Comparison of ENCODE assay signal across 22 mouse cellular contexts in the genomic region with DNA sequence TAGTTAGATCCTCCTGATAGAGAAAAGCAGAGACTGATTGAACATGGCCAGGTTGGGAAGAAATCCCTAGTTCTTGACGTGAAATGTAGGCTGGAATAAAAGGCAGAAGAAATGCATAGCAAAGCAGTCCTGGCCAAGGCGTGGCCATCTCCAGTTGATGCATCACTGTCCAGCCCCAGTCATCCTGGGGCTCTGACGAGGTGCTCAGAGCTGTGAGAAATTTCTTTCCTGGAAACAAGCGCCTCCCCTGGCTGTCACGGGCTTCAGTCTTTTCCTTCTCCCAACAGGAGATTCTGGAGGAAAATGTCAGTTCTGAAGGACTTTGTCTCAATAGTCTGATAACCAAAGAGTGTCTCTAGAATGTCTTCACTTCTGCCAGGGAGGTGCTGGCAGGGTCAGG. TPM values are rescaled to one million over a fixed set of nuclear protein-coding genes. Genes with fewer than 3 reads are reported as not detected.
"Had no signal": no experiment of that assay in that cellular context is flagged by ENCODE, and none has a peak within 500 bp of the region (broad histone marks: within the 10 kb centered on the region; RNA-seq: fewer than 3 reads in every experiment).

No protein-coding gene starts in this region.

- ATAC-seq: midbrain, embryonic 15.5 days had no signal

- H3K36me3 ChIP-seq: hindbrain, embryonic 15.5 days; limb, embryonic 10.5 days; limb, embryonic 13.5 days; liver, embryonic 15.5 days; midbrain, embryonic 12.5 days; midbrain, embryonic 15.5 days; neural tube, embryonic 12.5 days; neural tube, embryonic 15.5 days; stomach, embryonic 15.5 days had no signal

- H3K27me3 ChIP-seq: hindbrain, embryonic 15.5 days; limb, embryonic 13.5 days; liver, embryonic 15.5 days; midbrain, embryonic 12.5 days; midbrain, embryonic 15.5 days; neural tube, embryonic 12.5 days; neural tube, embryonic 15.5 days; stomach, embryonic 15.5 days had no signal

- H3K4me3 ChIP-seq: hindbrain, embryonic 15.5 days; layer of hippocampus, adult 2 months; limb, embryonic 10.5 days; limb, embryonic 13.5 days; liver, embryonic 15.5 days; midbrain, embryonic 12.5 days; midbrain, embryonic 15.5 days; neural tube, embryonic 12.5 days; neural tube, embryonic 15.5 days; stomach, embryonic 15.5 days had no signal

- H3K4me1 ChIP-seq: hindbrain, embryonic 15.5 days; limb, embryonic 10.5 days; limb, embryonic 13.5 days; midbrain, embryonic 15.5 days; neural tube, embryonic 12.5 days; neural tube, embryonic 15.5 days; stomach, embryonic 15.5 days had no signal

- H3K27ac ChIP-seq: hindbrain, embryonic 15.5 days; layer of hippocampus, adult 2 months; limb, embryonic 10.5 days; limb, embryonic 13.5 days; liver, embryonic 15.5 days; macrophage; midbrain, embryonic 12.5 days; midbrain, embryonic 15.5 days; neural tube, embryonic 12.5 days; neural tube, embryonic 15.5 days; stomach, embryonic 15.5 days had no signal

- H3K4me2 ChIP-seq: hindbrain, embryonic 15.5 days; limb, embryonic 13.5 days; liver, embryonic 15.5 days; midbrain, embryonic 12.5 days; midbrain, embryonic 15.5 days; neural tube, embryonic 12.5 days; neural tube, embryonic 15.5 days; stomach, embryonic 15.5 days had no signal

- H3K9me3 ChIP-seq: hindbrain, embryonic 15.5 days; limb, embryonic 10.5 days; limb, embryonic 13.5 days; liver, embryonic 15.5 days; midbrain, embryonic 12.5 days; midbrain, embryonic 15.5 days; neural tube, embryonic 12.5 days; neural tube, embryonic 15.5 days; stomach, embryonic 15.5 days had no signal

- H3K9ac ChIP-seq: hindbrain, embryonic 15.5 days; limb, embryonic 13.5 days; liver, embryonic 15.5 days; midbrain, embryonic 12.5 days; midbrain, embryonic 15.5 days; neural tube, embryonic 12.5 days; neural tube, embryonic 15.5 days; stomach, embryonic 15.5 days had no signal

- DNase-seq: kidney, adult 9 months; kidney, postnatal 10 days; layer of hippocampus, adult 9-11 months; lung, adult 2 months; lung, postnatal 14 days; right cerebral cortex, adult 18-20 months; right cerebral cortex, postnatal 14 days; right cerebral cortex, postnatal 4 days; spleen, adult 18-20 months; thymus, postnatal 25 days had no signal

RNA-seq across cellular contexts. Expression of a gene that starts 2.5 kb away (rescaled TPM):
- polyA plus RNA-seq: lung, embryonic 16.5 days; macrophage had no signal
